Mouse (Mus musculus): ENCODE results near the gene Arhgap32.
"Not testable (repeated sequence)": the region's sequence is repeated elsewhere in the genome, so short reads cannot be mapped to it uniquely, and the experiment has no call there.

Arhgap32 gene

GRCm38 (mm10) chr9:32115786-32116185, at the start of gene Arhgap32:
Arhgap32 (plus strand) TSS chr9:32116136.
- no peak for DNase-seq (ENCODE audit: low read depth, low spot score)

GRCm38 (mm10) chr9:32072778-32073177, 43.2 kb upstream of the Arhgap32 start:
- no peak for DNase-seq (ENCODE audit: low read depth, low spot score)

GRCm38 (mm10) chr9:32088106-32088776, 27.7 kb upstream of the Arhgap32 start:
- no peak for DNase-seq (ENCODE audit: low read depth, low spot score)

- DNase-seq (ENCODE audit: low read depth, low spot score): no peak
Measured at GRCm38 (mm10) chr9:32088882-32089281, 27.1 kb upstream of the Arhgap32 start.

- no peak for DNase-seq (ENCODE audit: low read depth, low spot score)
Measured at GRCm38 (mm10) chr9:32093456-32093855, 22.5 kb upstream of the Arhgap32 start.

- no peak for DNase-seq (ENCODE audit: low read depth, low spot score)
Measured at GRCm38 (mm10) chr9:32094351-32095120, 21.4 kb upstream of the Arhgap32 start.

GRCm38 (mm10) chr9:32095511-32095910, 20.4 kb upstream of the Arhgap32 start:
- DNase-seq (ENCODE audit: low read depth, low spot score): peak; percentile 52

GRCm38 (mm10) chr9:32096541-32096940, 19.4 kb upstream of the Arhgap32 start:
- no peak for DNase-seq (ENCODE audit: low read depth, low spot score)

- no peak for DNase-seq (ENCODE audit: low read depth, low spot score)
Measured at GRCm38 (mm10) chr9:32097123-32097522, 18.8 kb upstream of the Arhgap32 start.

GRCm38 (mm10) chr9:32098425-32099155, 17.3 kb upstream of the Arhgap32 start:
- DNase-seq (ENCODE audit: low read depth, low spot score): no peak

GRCm38 (mm10) chr9:32100561-32100960, 15.4 kb upstream of the Arhgap32 start:
- DNase-seq (ENCODE audit: low read depth, low spot score): no peak

GRCm38 (mm10) chr9:32101488-32101887, 14.4 kb upstream of the Arhgap32 start:
- DNase-seq (ENCODE audit: low read depth, low spot score): no peak

- DNase-seq (ENCODE audit: low read depth, low spot score): no peak
Measured at GRCm38 (mm10) chr9:32104670-32105069, 11.3 kb upstream of the Arhgap32 start.

GRCm38 (mm10) chr9:32110376-32110775, 5.6 kb upstream of the Arhgap32 start:
- DNase-seq (ENCODE audit: low read depth, low spot score): no peak

GRCm38 (mm10) chr9:32116272-32116671, 336 bp downstream of the Arhgap32 start:
- no peak for DNase-seq (ENCODE audit: low read depth, low spot score)

GRCm38 (mm10) chr9:32117876-32118275, 1.9 kb downstream of the Arhgap32 start:
- DNase-seq (ENCODE audit: low read depth, low spot score): no peak

- DNase-seq (ENCODE audit: low read depth, low spot score): no peak
Measured at GRCm38 (mm10) chr9:32118433-32118832, 2.5 kb downstream of the Arhgap32 start.

- no peak for DNase-seq (ENCODE audit: low read depth, low spot score)
Measured at GRCm38 (mm10) chr9:32119586-32119985, 3.6 kb downstream of the Arhgap32 start.

- DNase-seq (ENCODE audit: low read depth, low spot score): no peak
Measured at GRCm38 (mm10) chr9:32120162-32120561, 4.2 kb downstream of the Arhgap32 start.

GRCm38 (mm10) chr9:32121271-32121670, 5.3 kb downstream of the Arhgap32 start:
- not testable (repeated sequence) for DNase-seq (ENCODE audit: low read depth, low spot score)

GRCm38 (mm10) chr9:32136195-32136594, 20.3 kb downstream of the Arhgap32 start:
- DNase-seq (ENCODE audit: low read depth, low spot score): no peak

GRCm38 (mm10) chr9:32136680-32137295, 20.9 kb downstream of the Arhgap32 start:
- DNase-seq (ENCODE audit: low read depth, low spot score): peak; percentile 16
